Mouse (Mus musculus) induced T-regulatory cell, adult 2 months (primary cell): ENCODE measurements around the gene Myh14.

Source experiments
- DNase-seq: peaks from one replicate; pipeline ENCODE4 v3.0.0-alpha.2; 2012; ENCODE audit warnings: low read depth

Myh14 gene

DNA sequence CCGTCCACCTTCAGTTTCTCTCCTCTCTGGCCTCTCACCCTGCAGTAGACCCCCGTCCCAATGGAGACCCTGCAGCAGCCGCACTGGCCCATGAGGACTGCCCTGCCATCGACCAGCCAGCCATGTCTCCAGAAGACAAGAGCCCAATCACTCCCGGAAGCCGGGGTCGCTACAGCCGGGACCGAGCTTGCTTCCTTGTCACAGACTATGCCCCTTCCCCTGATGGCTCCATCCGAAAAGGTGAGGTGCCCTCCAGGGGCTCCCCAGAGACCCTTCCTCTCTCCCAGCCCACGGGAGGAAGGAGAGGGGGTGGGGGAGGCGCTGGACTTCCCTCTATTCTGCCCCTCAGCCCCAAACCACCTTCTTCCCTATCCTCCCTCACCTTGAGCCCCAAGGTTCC lies 72.3 kb downstream of the Myh14 start:
- no peak for DNase-seq

DNA sequence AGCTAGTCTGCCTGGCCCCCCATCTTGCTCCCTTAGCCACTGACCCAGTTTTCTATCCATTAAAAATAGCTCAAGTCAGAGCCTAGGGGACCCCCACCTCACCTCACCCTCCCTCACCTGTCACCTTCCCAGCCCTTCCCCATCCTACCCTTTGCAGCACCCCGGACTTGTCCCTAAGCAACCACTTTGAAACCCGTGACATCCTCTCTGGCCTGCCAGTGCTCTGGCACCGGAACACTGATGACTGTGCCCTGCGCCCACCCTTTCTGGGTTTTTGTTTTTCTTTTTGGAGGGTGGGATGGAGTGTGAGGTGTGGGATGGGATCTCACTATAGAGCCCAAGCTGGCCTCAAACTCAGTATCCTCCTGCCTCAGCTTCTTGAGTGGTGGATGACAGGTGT lies 73.0 kb downstream of the Myh14 start:
- no peak for DNase-seq

DNA sequence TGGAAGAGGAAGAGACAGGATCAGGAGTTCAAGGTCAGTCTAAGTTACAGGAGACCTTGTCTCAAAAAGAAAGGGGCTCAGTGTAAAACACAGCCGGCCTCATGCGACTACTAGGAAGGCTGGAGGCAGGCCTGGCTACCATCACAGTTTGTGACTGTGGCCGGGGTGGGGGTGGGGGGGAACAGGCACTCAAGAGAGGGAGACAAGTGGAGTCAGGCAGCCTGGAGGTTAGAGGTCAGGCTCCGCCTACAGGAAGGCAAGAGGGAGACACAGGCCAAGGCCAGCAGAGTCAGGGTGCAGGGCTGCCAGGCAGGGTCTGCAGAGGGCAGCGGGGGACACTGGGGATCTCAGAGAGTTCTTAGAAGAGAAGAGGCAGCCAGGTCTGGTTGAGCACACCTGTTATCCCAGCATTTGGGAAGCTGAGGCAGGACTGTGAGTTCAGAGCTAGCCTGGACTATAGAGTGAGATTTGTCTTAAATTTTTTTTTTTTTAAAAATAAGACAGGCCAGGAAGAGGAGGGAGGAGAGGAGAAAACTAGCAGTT lies 73.6 kb downstream of the Myh14 start:
- DNase-seq = no peak

DNA sequence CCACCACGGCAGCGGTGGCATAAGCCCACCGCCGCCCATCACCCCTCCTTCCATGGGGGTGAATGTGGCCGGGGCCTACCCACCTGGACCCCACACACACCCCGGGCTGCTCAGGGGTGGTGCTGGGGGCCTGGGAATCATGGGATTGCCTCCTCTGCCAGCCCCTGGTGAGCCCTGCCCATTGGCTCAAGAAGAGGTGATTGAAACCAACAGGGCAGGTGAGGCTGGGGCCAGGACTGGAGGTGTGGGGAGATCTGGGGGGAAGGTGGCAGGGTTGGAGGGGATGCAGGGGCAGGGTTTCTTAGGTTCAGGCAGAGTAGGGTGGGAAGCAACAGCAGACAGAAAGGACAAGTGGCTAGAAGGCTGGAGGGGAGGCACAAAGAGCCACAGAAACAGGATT lies 74.6 kb downstream of the Myh14 start:
- DNase-seq = no peak

DNA sequence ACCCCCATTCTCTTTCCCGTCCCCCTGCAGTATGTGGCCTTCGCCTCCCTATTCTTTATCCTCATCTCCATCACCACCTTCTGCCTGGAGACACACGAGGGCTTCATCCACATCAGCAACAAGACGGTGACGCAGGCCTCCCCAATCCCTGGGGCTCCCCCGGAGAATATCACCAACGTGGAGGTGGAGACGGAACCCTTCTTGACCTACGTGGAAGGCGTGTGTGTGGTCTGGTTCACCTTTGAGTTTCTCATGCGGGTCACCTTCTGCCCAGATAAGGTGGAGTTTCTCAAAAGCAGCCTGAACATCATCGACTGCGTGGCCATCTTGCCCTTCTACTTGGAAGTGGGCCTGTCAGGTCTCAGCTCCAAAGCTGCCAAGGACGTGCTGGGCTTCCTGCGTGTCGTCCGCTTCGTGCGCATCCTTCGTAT lies 75.5 kb downstream of the Myh14 start:
- DNase-seq = no peak

DNA sequence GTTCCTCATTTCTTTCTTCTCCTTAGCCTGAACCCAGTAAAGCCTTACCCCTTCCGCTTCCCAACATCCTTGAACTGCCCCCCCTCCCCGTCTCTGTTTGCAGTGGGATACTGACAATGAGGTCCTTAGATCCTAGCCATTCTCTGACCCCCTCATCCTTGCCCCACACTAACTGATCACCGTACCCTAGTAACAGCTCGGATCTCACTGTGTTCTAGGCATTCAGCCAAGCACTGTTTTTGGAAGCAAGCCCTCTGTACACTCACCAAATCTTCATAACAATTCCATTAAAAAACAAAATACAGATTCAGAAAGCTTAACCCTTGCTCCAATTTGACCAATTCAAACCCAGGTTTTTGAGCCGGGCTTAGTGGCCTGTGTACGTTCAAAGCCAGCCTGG lies 76.4 kb downstream of the Myh14 start:
- no peak for DNase-seq

DNA sequence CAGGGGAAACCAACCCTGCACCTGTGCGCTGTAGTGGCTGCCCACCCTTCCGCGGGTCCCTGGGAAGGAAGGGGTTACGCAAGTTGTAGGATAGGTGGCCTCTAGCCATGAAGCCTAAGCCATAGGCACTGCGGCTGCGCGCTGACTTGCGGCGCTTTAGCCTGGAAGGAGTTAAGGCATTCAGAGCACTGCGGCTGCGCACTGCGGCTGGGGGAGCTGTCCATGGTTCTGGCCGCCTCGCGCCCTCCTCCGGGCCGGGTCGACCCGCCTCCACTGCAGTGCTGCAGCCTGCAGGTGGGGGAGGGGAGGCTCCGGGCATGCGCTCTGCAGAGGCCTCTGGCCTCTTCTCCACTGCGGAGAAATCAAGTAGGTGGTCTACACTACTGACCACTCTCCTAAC lies 76.9 kb downstream of the Myh14 start:
- peak; percentile 68 for DNase-seq

DNA sequence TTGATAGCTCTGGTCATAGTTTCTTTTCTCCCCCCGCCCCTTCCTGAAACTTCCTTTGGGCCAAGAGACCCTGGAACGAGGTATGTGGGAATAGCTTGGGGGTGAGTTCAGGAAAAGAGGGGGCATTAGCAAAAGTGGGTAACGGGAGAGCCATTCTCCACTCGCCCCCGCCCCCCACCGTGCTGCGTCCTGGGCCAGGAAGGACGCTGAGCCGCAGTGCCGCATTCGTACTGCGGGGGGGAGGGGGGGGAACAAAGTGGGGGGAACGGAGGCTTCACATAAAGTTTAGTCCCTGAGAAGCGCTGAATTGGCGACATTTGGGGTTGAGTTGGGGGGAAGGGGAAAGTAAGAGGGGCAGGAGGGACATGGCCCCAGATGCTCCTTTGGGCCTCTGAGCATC lies 77.6 kb downstream of the Myh14 start:
- DNase-seq = no peak

DNA sequence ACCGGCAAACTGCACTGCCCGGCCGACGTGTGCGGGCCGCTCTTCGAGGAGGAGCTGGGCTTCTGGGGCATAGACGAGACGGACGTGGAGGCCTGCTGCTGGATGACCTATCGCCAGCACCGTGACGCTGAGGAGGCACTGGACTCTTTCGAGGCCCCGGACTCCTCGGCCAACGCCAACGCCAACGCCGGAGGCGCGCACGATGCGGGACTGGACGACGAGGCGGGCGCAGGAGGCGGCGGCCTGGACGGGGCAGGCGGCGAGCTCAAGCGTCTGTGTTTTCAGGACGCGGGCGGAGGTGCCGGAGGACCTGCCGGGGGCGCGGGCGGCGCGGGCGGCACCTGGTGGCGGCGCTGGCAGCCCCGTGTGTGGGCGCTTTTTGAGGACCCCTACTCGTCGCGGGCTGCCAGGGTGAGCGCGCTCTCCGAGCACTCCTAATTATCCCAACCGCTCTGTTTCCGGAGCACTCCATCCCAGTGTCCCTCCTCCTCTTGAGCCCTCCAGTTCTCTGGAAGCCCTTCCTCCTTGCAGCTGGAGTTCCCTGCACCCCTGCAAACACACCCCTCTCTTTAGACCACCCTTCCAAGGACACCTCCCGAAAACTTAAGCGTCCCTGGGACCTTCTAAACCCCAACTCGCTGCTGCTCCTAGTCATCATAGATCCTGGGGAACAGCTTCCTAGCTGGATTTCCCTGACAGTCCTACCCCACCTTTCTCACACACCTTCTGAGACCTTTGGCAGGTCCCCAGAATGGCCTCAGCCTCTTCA lies 79.1 kb downstream of the Myh14 start:
- DNase-seq = no peak

DNA sequence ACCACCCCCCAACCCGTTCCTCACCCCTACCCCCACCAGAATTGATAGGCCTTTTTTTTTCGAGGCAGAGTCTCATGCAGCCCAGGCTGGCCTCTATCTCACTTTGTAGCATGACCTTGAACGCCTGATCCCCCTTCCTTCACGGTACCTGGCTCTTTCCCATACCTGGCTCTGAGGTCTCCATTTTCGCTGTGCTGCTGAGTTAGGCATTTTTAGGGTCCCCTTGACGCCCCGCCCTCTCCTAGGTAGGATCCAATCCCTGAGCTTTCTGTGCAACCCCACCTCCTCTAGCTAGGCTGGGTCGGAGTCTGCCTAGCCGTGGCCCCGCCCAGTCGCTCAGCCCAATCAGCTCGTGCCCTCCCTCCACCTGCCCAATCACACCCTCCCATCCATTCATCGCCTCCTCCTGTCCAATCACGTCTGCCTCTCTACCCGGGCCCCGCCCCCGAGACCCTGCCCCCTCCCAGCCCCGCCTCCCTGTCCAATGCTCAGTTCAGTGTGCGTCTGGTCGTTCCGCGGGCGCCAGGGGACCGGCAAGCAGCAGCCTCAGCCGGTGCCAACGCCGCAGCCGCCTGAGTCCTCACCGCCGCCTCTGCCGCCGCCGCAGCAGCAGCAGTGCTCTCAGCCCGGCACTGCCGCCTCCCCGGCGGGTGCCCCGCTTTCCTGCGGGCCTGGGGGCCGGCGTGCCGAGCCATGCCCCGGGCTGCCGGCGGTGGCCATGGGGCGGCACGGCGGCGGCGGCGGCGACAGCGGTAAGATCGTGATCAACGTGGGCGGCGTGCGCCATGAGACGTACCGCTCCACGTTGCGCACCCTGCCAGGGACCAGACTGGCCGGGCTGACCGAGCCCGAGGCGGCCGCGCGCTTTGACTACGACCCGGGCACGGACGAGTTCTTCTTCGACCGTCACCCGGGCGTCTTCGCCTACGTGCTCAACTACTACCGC lies 80.0 kb downstream of the Myh14 start, which contains the start of gene Kcnc3:
Gene Kcnc3, plus strand, starts transcription at position 263 of the 946 bp plus-strand sequence.
- DNase-seq = peak; percentile 79

DNA sequence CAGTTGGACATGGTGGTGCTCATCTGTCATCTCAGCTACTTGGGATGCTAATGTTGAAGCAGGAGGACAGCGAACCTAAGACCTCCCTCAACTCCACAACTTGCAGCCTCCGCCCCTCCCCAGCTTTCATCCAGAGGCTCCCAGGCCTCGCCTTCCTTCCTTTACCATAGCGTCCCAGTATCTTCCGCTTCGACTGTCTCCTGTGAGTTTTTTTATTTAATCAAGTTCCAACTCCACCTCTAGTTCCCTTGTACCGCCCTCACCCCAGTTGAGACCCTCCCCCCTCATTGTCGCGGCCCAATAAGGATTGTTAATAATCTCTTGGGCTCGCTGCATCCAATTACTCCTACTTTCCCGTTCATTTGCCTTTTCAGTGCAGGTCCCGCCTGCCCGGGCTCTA lies 80.7 kb downstream of the Myh14 start:
- DNase-seq = no peak

DNA sequence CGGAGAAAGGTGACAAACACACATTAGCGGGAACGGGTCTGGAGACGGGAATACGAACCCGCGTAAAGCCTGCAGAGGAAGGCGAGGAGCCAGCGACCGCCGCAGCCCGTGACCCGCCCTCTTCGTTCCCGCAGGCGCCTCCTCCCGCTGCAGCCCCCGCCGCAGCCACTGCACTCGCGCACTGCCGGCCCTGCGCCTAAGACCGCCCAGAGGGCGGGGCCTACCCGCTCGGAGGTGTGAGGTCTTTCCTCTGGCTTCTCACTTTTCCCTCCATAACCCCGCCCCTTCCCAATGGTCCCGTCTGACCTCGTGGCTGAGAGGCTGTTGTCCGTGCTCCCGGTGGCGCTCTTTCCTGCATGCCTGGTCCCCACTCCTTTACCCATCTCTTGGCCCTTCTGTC lies 81.5 kb downstream of the Myh14 start:
- peak; percentile 62 for DNase-seq

DNA sequence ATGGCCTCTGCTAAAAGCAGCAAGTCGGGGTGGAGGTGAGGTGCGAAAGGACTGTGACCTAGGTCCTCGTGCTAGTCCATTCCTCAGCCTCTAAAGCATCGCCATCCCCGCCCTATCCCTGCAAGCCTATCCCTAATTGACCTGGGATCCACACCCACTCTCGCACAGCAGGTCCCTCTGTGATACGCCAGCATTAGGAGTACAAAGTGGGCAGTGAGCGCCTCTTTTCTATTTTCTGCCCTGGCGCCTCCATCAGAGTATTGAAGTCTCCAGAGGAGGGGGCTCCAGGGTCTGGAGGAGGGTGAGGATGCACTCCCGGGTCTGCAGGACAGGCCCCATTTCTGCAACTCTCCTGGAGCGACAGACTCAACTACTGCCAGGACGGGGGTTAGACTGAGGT lies 82.3 kb downstream of the Myh14 start:
- no peak for DNase-seq

DNA sequence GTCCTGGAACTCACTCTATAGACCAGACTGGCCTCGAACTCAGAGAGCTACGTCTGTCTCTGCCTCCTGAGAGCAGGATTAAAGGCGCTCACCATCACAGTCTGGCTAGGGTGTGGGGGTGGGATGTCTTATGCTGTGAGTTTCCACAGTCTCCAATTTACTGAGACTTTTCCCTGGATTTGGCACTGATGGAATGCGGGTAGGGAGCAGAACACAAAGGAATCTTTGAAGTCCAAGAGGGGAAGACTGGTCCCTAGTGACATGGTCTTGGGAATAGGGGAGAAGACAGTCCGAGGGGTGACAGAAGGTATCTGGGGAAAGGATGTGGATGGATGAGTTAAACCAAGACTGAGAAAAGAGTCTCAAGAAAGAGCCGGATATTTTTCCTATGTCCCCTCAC lies 83.0 kb downstream of the Myh14 start:
- DNase-seq = no peak

DNA sequence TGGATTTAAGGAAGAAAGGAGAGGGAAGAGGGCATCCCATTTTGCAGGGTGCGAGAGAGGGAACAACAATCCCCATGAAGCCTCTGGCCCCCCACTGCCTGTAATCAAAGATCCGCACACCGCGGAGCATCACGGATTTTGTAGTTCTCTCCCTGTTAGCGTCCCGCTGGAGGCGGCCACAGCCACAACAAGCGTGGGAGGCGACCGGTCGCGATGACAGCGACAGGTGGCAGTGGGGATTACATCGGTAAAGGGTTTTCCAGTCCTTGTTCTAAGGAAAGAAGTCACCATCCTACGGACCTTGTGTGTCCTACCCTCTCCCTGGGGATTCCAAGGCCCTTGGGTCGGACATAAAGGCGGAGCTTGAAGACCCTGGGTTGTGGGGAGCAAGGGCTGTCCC lies 83.7 kb downstream of the Myh14 start:
- DNase-seq = no peak

DNA sequence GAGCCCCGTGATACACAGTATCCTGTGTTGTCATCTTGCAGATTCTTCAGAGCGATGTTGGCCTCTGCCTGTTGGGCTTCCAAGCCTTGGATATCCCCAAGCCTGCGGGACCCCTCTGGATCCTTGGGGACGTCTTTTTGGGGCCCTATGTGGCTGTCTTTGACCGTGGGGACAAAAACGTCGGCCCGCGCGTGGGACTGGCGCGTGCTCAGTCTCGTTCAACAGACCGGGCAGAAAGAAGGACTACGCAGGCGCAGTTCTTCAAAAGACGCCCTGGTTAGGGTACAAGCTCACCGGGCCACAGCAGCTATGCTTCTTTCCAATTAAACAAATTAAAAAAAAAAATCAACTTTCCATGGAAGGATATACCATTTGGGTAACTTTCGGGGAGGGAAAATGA lies 84.1 kb downstream of the Myh14 start:
- DNase-seq = no peak

DNA sequence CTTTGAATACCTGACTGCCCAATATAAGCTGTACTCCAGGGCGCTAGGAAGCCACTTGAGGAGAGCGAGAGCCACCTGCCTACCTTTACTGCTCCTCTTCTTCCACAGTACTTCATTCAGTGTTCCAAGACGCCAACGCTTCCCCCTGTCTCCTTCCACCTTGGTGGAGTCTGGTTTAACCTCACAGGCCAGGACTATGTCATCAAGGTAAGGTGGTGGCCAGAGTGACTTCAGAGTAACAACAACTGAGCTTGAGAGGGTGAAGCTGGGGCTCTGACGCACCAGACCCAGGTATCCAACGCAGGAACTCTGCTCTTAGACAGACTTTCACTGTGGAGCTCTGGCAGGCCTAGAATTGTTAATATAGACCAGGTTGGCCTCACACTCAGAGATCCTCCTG lies 85.0 kb downstream of the Myh14 start:
- no peak for DNase-seq

DNA sequence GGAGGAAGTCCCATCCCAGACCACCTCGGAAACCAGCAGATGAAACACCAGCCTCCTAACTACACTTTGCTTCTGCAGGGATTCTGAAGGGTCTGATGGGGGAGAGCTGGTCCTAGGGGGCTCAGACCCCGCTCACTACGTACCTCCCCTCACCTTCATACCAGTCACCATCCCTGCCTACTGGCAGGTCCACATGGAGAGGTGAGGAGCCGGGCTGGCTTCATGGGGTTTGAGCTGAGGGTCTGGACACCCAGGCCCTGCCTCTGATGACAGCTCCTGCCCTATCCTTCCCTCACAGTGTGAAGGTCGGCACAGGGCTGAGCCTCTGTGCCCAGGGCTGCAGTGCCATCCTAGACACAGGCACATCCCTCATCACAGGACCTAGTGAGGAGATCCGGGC lies 85.7 kb downstream of the Myh14 start:
- no peak for DNase-seq

DNA sequence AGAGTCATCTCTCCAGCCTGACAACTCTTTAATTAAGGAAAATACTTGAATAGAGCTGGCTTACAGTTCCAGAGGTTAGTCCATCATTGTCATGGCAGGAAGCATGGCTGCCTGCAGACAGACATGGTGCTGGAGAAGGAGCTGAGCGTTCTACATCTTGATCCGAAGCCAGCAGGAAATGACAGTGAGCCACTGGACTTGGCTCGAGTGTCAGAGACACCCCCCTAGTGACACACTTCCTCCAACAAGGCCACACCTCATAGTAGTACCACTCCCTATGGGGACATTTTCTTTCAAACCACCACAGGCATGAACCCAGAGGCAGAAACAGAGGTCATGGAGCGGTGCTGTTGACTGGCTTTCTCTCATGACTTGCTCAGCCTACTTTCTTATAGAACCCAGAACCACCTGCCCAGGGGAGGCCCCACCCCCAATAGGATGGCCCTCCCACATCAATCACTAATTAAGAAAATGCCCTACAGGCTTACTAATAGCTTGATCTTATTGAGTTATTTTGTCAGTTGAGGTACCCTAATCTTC lies 86.3 kb downstream of the Myh14 start:
- DNase-seq = no peak

DNA sequence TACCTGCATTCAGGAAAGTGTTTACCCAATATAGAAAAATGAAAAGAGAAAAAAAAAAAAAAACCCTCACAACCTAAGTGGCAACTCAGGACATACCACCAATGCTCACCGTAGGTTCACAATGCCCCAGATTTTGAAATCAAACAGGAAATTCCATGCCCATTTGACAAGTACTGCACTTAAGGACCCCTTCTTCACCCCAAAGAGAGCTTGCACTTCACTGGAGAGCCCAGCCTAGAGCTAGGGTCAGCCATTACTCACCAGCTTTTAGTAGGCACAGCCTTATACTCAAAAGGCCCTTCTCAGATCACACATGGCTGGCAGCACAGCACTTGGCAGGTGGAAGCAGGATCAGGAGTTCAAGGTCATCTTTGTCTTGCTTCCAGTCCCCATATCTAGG lies 87.5 kb downstream of the Myh14 start:
- no peak for DNase-seq

DNA sequence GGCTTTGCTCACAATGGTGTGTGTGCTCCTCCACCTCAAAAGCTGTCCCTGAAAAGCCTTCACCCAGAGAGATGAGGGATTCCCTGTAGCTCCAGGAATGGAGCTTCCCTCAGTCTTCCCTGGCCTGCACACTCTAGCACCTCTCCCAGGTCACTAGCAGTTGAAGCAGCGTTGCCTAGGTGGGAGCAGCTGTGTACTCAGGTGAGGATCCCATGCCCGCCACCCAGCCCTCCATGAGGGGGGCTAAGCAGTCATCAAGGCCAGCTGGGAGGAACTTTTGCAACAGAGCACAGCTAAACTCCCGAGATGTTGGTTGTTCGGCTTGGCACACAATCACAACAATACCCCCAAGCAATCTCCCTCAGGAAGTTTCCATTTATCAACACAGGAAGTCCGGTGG lies 87.9 kb downstream of the Myh14 start:
- no peak for DNase-seq

DNA sequence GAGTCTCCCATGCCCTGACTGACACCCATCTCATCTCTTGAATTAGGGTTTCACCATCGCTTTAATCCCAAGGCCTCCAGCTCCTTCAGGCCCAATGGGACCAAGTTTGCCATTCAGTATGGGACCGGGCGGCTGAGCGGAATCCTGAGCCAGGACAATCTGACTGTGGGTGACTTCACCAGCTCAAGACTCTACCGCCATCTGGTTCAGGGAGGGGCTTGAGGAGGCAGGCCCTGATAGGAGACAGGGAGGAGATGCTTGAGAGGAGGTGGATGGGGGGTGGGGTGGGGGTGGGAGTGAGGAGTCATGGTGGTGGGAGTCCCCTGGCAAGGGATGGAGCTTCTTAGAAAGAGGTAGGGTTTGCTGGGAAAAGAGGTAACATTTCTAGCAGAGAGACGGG lies 89.0 kb downstream of the Myh14 start:
- DNase-seq = no peak
